Mouse (Mus musculus): ENCODE measurements around the gene Gm12695.

The Gm12695 gene

GRCm38 (mm10) chr4:96785086-96785485 lies at the start of gene Gm12695:
TSS of gene Gm12695 (minus strand) at chr4:96785186.
- DNase-seq (ENCODE audit: low spot score in 2 of 2) = no peak

DNA sequence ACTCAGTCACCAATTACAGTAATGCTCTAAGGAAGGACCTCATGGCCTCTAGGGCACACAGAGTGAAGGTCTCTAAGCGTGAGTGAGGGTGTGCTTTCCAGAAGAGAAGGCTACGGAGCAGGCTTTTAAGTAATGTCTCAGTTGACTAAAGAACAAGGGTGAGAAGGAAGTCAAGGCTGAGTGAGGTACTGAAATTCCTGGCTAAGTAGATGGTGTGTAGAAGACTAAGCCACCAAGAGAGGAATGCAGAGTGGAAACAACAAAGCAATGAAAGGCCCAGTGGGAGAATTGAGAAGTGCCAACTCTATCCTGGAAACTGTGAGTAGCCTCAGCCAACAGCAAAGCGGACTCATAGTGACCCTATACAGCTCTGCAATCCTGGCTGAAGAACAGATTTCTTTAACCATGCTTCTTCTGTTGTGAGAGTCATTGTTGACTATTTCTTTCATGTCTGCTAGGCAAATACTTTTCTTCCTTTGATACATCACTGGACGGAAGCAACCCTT lies 40.6 kb upstream of the Gm12695 start:
- no peak for DNase-seq (ENCODE audit: low spot score in 2 of 2)

GRCm38 (mm10) chr4:96806824-96807808 lies 22.1 kb upstream of the Gm12695 start:
- DNase-seq (ENCODE audit: low spot score in 2 of 2) = no peak

- peak in 1 of 2 experiments; percentile 39 for DNase-seq (ENCODE audit: low spot score in 2 of 2)
Measured at GRCm38 (mm10) chr4:96799380-96800157, 14.6 kb upstream of the Gm12695 start.

DNA sequence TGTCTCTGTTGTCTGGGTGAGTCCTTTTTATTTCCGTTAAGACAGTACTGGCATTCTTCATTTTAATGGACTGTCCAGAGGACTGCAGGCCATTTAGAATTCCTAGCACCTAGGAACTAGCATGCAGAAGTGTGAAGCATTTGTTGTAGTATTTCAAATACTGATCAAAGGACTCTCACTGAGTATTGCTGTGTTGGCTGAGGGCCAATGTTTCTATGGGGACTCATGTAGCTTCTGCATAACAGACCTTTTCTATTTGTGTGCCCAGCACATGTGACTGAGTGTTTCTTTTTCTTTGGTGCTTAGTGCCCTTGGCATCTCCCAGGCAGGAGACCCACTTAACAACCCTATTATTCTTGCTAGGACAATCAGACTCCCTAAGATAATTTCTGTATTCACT lies 12.6 kb upstream of the Gm12695 start:
- DNase-seq (ENCODE audit: low spot score in 2 of 2) = peak in 1 of 2 experiments; percentile 8

DNA sequence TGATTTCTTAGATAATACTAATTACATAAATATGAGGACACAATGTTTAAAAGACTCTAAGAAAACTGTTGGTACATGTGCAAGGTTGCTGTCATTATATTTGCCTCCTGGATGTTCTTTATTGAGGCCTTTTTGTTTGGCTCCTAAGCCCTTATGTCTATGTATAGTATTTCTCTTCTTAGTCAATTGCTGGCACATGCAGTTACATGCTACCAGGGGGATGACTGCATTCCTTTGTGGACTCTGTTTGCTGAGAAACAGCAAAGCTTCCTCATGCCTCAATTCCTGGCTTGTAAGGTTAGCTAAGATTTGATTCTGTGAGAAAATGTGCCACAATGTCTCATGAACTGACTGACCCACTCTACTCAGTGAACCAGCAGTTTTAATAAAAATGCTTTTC lies 6.3 kb upstream of the Gm12695 start:
- no peak for DNase-seq (ENCODE audit: low spot score in 2 of 2)

DNA sequence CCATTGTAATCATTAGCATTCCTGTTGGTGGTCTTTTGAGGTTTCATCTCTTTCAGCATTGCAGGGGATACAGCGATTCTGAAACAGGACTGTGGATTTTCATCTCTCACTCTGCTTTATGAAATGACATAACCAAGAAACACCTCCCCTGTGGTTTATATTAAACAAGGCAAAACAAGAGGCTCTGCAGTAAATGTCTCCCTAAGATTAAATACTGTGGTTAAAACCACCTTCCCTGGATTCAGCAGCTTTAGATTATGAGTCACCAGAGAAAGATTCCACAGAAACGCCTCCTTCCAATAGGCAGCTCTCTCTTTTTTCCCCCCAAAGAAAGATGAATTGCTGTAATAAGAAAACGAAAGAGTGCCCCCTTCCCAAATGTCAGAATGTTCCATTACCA lies 4.9 kb upstream of the Gm12695 start:
- no peak for DNase-seq (ENCODE audit: low spot score in 2 of 2)

DNA sequence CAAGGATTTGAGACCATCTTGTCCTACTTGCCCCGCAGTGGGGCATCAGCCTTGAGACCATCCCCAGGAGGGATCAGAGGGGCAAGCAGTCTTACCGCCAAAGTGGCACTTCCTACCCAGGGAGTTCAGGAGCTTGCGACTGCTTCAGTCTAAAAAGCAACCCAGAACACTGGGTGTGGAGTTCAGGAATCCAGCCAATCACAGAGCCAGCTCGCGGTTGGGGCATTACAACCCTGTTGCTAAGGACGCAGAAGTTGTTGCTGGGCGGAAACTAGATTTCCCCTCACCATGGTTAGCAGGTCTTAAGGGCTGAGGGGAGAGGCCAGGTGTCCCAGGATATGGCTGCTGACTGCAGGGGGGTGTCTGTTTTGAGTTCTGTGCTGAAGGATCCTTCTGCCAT lies 1.6 kb upstream of the Gm12695 start:
- no peak for DNase-seq (ENCODE audit: low spot score in 2 of 2)

DNA sequence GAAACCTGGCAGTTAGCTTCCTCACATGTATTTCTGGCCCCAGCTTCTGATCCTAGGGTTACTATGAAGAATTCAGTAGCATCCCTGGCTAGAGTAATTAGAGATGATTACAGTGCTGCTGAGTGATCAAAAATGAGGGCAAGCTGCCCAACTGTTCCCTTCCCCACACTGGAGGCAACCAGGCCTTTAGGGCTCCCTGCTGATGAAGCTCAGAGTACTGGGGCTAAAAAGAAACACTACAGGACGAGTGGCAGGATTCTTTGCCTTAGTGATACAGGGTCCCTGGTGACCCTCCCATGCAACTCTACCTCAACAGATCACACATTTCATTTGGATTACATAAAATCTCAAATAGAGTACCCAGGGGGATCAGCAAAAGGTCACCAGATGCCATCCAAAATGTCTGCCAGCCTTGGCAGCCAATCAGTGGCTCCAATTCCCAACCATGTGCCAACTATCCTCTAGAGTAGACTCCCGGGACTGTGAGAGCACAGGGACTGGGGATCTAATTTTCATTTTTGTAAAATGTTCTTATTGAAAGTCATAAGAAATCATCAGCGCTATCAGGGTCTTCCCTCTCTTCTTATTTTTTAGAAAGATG lies 11.9 kb downstream of the Gm12695 start:
- no peak for DNase-seq (ENCODE audit: low spot score in 2 of 2)

DNA sequence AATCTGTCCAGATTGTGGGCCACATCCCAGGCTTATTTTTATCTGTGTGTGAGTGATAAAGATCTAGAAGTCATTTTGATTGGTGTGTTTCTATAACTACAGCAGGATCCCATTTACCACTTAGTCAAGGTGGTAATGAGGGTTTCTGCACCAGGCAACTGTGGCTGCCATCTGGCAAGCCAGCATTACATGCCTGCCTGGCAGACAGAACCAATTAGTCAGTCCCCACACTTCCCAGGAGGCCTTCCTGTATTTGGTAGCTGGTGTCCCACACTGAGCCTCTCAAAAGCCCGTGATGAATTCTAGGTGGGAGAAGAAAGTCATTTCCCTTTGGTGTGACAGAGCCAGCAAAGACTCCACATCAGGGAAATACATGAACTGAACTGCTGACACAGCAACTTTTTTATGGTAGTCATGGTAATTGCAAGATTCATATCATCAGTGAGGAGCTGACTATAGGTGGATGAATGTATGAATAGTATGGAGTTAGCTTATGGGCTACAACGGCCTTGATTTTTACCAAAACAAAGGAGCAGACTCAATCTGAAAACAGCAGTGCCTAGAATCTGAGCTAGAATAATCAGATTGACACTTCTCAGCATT lies 18.5 kb downstream of the Gm12695 start:
- DNase-seq (ENCODE audit: low spot score in 2 of 2) = peak in 1 of 2 experiments; percentile 6

GRCm38 (mm10) chr4:96751953-96752352 lies 33.0 kb downstream of the Gm12695 start:
- DNase-seq (ENCODE audit: low spot score in 2 of 2) = no peak

DNA sequence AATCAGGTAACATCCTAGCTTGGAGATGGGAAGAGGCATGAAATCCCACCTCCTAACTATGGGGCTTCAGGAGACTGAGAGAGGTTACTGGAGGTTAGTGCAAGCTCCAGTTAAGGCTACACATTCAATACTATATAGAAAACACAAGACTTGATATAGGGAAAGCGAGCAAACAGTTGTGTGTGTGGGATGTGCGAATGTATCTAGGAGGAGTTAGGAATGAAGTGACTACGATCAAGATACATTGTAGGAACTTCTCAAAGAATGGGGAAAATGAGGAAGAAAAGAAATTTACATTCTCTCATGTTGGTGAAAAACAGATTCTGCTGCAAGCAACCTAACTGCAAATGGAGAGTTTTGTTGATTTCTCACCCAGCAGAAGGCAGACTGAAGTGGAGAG lies 44.5 kb downstream of the Gm12695 start:
- no peak for DNase-seq (ENCODE audit: low spot score in 2 of 2)

DNA sequence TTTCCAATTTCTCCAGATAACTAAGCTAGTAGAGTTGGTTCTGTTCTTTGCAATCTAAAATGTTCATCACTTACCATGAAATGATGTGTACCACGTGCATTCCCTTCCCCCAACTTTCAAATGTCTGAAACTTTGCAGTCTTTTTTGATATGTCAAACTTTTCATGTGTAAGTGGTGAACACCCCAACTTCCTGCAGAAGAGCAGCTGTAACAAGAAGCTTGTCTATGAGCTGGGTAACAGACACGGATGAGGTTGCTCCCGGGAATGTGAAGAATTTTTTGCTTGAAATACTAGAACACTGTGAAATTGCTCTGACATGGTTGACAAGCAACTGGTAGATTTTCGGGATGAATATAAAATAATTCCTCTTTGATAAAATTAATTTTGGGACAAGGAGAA lies 55.7 kb downstream of the Gm12695 start:
- no peak for DNase-seq (ENCODE audit: low spot score in 2 of 2)

GRCm38 (mm10) chr4:96728211-96728610 lies 56.8 kb downstream of the Gm12695 start:
- DNase-seq (ENCODE audit: low spot score in 2 of 2) = no peak

- DNase-seq (ENCODE audit: low spot score in 2 of 2) = no peak
Measured at GRCm38 (mm10) chr4:96725415-96726055, 59.5 kb downstream of the Gm12695 start.

DNA sequence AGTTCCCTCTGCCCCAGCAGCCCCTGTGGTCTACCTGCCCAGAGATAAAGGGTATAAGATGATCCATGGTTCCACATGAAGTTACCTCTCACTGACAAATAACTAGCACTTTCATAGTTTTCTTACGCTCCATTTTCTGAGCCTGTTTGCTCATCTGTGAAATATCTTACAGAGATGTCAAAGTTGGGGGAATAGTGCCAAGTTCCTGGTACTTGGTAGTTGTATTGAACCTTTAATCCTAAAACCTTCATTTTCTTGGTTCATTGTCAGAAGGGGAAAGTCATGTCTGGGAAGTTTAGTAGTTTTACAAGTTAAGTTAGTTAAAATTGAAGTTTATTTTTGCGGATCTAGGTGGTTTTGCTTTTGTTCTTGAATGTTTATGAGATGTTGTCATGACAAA lies 62.7 kb downstream of the Gm12695 start:
- no peak for DNase-seq (ENCODE audit: low spot score in 2 of 2)

DNA sequence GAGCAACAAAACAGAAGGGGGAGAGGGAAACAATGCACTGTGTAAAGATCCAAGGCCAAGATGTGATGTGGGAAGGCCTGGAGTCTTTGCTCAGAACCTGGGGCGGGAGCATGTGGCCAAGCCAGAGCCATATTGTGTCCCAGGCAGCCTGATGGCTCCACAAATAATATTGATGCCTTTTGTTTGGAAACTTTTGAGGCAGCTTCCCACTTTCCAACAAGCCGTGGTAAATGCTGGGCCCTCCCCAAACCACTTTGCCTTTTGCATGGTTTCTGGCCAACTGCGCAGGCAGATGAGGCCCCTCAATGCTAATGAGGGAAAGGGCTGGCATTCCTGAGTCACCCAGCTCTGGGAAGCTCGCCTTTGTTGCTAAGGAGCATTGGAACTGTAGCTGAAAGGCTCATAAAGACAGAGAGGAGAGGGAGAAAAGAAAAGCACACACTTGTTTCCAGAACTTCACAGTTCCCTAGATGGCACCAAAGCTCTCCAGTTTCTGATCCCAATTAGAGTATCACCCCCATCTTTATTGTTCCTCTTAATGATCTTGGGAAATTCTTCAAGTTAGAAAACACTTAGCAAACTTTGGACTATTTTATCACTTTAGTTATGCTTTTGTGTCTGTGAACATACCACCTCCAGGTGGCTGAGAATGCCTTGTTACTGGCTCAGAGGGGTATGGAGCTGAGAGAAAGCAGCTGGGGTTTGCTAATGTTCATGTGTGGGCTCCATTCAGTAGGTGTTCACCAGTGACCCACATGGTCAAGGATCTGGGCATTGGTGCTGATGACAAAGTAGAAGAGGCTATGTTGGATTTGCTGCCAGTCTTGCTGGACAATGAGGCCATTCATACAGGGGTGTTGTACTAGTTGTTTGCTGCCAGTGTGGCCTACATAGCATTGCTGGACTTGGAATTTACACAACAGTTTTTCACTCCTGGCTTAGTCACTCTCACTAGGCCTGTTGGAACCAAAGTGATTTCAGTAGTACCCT lies 65.7 kb downstream of the Gm12695 start:
- peak; percentile 34 to 46 for DNase-seq (ENCODE audit: low spot score in 2 of 2)

- no peak for DNase-seq (ENCODE audit: low spot score in 2 of 2)
Measured at GRCm38 (mm10) chr4:96718503-96718902, 66.5 kb downstream of the Gm12695 start.

- peak; percentile 18 to 63 for DNase-seq (ENCODE audit: low spot score in 2 of 2)
Measured at GRCm38 (mm10) chr4:96705281-96705951, 79.6 kb downstream of the Gm12695 start.

Measured in frontal cortex, postnatal 14 days (tissue).